Mouse (Mus musculus): ENCODE data around the gene Cntnap5b. TPM values are rescaled to one million over a fixed set of nuclear protein-coding genes. Genes with fewer than 3 reads are reported as not detected.

Cntnap5b gene
- polyA plus RNA-seq, 1 experiment: 6.6 TPM

DNA sequence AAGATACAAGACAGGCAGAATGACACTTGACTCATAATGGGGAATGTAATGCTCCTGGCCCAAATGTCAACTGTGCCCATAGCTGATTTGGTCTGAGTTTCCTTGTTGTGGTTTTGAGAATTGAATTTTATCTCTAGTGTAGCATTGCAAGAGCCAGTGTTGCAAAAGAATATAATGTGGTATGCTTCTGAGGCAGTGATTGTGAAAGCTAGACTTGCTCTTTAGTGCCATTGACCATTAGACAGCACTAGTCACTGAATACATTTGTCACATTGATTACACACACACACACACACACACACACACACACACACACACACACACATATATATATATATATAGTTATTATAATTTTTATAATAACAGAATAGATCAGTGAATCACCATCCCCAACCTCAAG, 328.0 kb downstream of the Cntnap5b start:
- Histone ChIP-seq H3K27ac (ENCODE audit: insufficient read depth, low read length) (no peak overlapping the region), H3K27me3 (ENCODE audit: control insufficient read depth, insufficient read depth, low read length) (no peaks in the 10 kb centered on the region), H3K4me3 (replicated peaks; ENCODE audit: insufficient read depth, low read depth, low read length) (no peak overlapping the region), H3K4me1 (ENCODE audit: control insufficient read depth, insufficient read depth, low read length) (no peaks in the 10 kb centered on the region)
- DNase-seq: no peak
- TF ChIP-seq CTCF (IDR thresholded peaks at IDR 0.05; ENCODE audit: borderline replicate concordance, insufficient read depth, low read depth, low read length) (no peak), POLR2A (IDR thresholded peaks at IDR 0.05; ENCODE audit: borderline replicate concordance, insufficient read depth, low read length) (no peak)

- TF ChIP-seq CTCF (IDR thresholded peaks at IDR 0.05; ENCODE audit: borderline replicate concordance, insufficient read depth, low read depth, low read length): no peak
- TF ChIP-seq POLR2A (IDR thresholded peaks at IDR 0.05; ENCODE audit: borderline replicate concordance, insufficient read depth, low read length): no peak
- no peak for DNase-seq
- no peak overlapping the region for H3K27ac ChIP-seq (ENCODE audit: insufficient read depth, low read length)
- no peaks in the 10 kb centered on the region for H3K27me3 ChIP-seq (ENCODE audit: control insufficient read depth, insufficient read depth, low read length)
- H3K4me3 ChIP-seq (replicated peaks; ENCODE audit: insufficient read depth, low read depth, low read length): no peak overlapping the region
- no peaks in the 10 kb centered on the region for H3K4me1 ChIP-seq (ENCODE audit: control insufficient read depth, insufficient read depth, low read length)
- 81% methylated on average over 1 of the region's 1 CpGs for WGBS
Observed at GRCm38 (mm10) chr1:100101017-100101416, 328.5 kb downstream of the Cntnap5b start.

DNA sequence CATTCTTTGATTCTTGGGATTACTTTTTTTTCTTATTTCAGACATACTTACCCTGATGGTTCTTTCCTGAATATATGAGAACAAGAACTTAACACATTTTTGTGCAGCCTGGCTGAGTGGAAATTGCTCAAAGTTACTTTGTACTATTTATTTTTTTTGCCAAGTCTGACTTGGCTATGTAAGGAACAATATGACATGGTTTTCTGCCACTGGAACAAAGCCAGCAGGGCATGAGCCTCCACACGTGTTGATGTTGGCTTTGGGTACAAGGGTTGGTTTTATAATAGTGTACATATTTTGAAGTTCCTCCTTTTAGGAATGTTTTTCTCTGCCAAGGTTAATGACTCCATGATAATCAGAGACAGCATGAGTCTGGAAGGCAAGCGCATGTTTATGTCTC, 331.8 kb downstream of the Cntnap5b start:
- no peak overlapping the region for H3K4me3 ChIP-seq (replicated peaks; ENCODE audit: insufficient read depth, low read depth, low read length)
- H3K27ac ChIP-seq (ENCODE audit: insufficient read depth, low read length): no peak overlapping the region
- H3K4me1 ChIP-seq (ENCODE audit: control insufficient read depth, insufficient read depth, low read length): no peaks in the 10 kb centered on the region
- DNase-seq: no peak
- 7% methylated on average over 2 of the region's 2 CpGs for WGBS
- TF ChIP-seq POLR2A (IDR thresholded peaks at IDR 0.05; ENCODE audit: borderline replicate concordance, insufficient read depth, low read length) (no peak), CTCF (IDR thresholded peaks at IDR 0.05; ENCODE audit: borderline replicate concordance, insufficient read depth, low read depth, low read length) (no peak)
- H3K27me3 ChIP-seq (ENCODE audit: control insufficient read depth, insufficient read depth, low read length): no peaks in the 10 kb centered on the region

DNA sequence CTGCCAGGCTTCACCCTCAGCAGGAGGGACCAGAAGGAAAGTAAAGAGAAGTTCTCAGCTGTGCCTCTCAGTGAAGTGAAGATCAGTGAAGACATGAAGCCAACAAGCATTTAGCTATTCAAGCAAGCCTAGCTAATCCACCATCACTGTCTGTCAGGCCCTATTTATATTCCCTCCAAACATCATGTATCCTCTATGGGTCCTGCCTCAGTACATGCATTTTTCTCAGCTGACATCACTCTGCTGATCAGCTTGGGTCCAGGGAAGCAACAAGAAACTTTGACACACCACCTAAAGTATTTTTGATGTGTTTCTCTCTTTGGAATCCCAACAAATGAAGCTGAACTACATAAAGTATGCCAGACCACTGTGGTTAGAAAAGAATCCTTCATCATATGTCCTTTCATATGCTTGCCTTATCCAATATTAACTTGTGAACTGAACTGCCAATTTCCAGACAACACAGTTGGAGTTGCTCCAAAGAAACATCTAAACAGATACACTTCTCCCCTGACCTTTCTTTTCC, 349.9 kb downstream of the Cntnap5b start:
- no peak overlapping the region for H3K4me3 ChIP-seq (replicated peaks; ENCODE audit: insufficient read depth, low read depth, low read length)
- TF ChIP-seq POLR2A (IDR thresholded peaks at IDR 0.05; ENCODE audit: borderline replicate concordance, insufficient read depth, low read length) (no peak), CTCF (IDR thresholded peaks at IDR 0.05; ENCODE audit: borderline replicate concordance, insufficient read depth, low read depth, low read length) (no peak)
- H3K4me1 ChIP-seq (ENCODE audit: control insufficient read depth, insufficient read depth, low read length): no peaks in the 10 kb centered on the region
- DNase-seq: no peak
- no peaks in the 10 kb centered on the region for H3K27me3 ChIP-seq (ENCODE audit: control insufficient read depth, insufficient read depth, low read length)
- H3K27ac ChIP-seq (ENCODE audit: insufficient read depth, low read length): no peak overlapping the region

GRCm38 (mm10) chr1:100163588-100164357, 391.2 kb downstream of the Cntnap5b start:
- H3K27me3 ChIP-seq (ENCODE audit: control insufficient read depth, insufficient read depth, low read length): no peaks in the 10 kb centered on the region
- no peak for DNase-seq
- TF ChIP-seq POLR2A (IDR thresholded peaks at IDR 0.05; ENCODE audit: borderline replicate concordance, insufficient read depth, low read length) (no peak), CTCF (IDR thresholded peaks at IDR 0.05; ENCODE audit: borderline replicate concordance, insufficient read depth, low read depth, low read length) (no peak)
- H3K27ac ChIP-seq (ENCODE audit: insufficient read depth, low read length): no peak overlapping the region
- H3K4me1 ChIP-seq (ENCODE audit: control insufficient read depth, insufficient read depth, low read length): no peaks in the 10 kb centered on the region
- no peak overlapping the region for H3K4me3 ChIP-seq (replicated peaks; ENCODE audit: insufficient read depth, low read depth, low read length)
- WGBS: 51% methylated on average over 2 of the region's 2 CpGs

DNA sequence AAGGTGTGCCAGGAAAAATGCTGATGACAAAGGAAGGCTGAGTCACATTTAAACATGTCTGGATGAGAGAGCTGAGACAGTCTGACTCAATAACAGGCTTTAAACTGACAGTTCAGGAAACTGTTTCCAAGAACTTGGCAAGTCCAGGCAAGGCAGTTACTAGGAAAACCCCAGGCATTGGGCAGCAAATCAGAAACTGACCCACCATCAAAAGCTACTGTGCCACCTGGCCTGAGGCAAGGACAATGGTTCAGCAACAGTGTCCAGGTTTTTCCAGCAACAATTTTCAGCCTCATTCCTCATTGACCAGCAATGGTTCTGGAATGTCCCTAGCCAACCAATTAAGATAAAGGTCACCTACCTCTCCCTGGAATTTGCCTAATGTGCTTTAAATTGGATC, 399.0 kb downstream of the Cntnap5b start:
- Histone ChIP-seq H3K27ac (ENCODE audit: insufficient read depth, low read length) (no peak overlapping the region), H3K4me1 (ENCODE audit: control insufficient read depth, insufficient read depth, low read length) (no peaks in the 10 kb centered on the region), H3K4me3 (replicated peaks; ENCODE audit: insufficient read depth, low read depth, low read length) (no peak overlapping the region), H3K27me3 (ENCODE audit: control insufficient read depth, insufficient read depth, low read length) (no peaks in the 10 kb centered on the region)
- TF ChIP-seq CTCF (IDR thresholded peaks at IDR 0.05; ENCODE audit: borderline replicate concordance, insufficient read depth, low read depth, low read length): no peak
- no peak for TF ChIP-seq POLR2A (IDR thresholded peaks at IDR 0.05; ENCODE audit: borderline replicate concordance, insufficient read depth, low read length)
- no peak for DNase-seq

GRCm38 (mm10) chr1:100180050-100180449, 407.5 kb downstream of the Cntnap5b start:
- Histone ChIP-seq H3K27ac (ENCODE audit: insufficient read depth, low read length) (no peak overlapping the region), H3K4me1 (ENCODE audit: control insufficient read depth, insufficient read depth, low read length) (no peaks in the 10 kb centered on the region), H3K4me3 (replicated peaks; ENCODE audit: insufficient read depth, low read depth, low read length) (no peak overlapping the region), H3K27me3 (ENCODE audit: control insufficient read depth, insufficient read depth, low read length) (no peaks in the 10 kb centered on the region)
- TF ChIP-seq CTCF (IDR thresholded peaks at IDR 0.05; ENCODE audit: borderline replicate concordance, insufficient read depth, low read depth, low read length) (no peak), POLR2A (IDR thresholded peaks at IDR 0.05; ENCODE audit: borderline replicate concordance, insufficient read depth, low read length) (no peak)
- peak in 1 of 2 experiments; percentile 29 for DNase-seq
- 83% methylated on average over 5 of the region's 5 CpGs for WGBS

DNA sequence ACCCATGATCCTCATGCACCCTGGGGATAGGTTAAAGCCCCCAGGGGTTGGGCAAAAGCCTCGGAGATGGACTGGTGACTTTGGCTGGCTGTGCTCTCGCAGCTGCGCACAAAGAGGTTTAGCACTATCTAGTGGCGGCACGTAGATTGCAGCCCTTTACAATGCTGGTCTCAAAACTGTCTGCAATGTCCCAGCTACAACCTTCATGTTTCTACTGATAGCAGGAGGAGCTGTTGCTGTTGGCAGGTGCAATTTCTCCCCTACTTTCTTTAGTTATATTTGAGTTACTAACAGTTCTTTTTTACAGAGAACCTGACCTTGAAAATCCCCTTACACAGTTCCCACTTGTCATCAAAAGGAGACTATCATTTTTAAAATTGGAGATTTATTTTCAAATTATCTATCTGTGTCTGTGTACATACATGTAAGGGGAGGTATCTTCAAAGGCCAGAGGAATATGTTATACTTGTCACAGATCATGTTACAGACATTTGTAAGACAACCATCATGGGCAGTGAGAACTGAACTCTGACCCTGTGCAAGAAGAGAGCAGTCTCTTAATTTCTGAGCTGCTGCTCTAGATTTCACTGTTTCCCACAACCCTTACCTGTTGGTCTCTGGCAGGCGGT, 459.5 kb downstream of the Cntnap5b start:
- Histone ChIP-seq H3K4me1 (ENCODE audit: control insufficient read depth, insufficient read depth, low read length) (no peaks in the 10 kb centered on the region), H3K27me3 (ENCODE audit: control insufficient read depth, insufficient read depth, low read length) (no peaks in the 10 kb centered on the region), H3K4me3 (replicated peaks; ENCODE audit: insufficient read depth, low read depth, low read length) (no peak overlapping the region), H3K27ac (ENCODE audit: insufficient read depth, low read length) (no peak overlapping the region)
- TF ChIP-seq POLR2A (IDR thresholded peaks at IDR 0.05; ENCODE audit: borderline replicate concordance, insufficient read depth, low read length) (no peak), CTCF (IDR thresholded peaks at IDR 0.05; ENCODE audit: borderline replicate concordance, insufficient read depth, low read depth, low read length) (no peak)
- 8% methylated on average over 6 of the region's 6 CpGs for WGBS
- DNase-seq: peak; percentile 4 to 7
